Mouse (Mus musculus) right cerebral cortex, postnatal 4 days (tissue): ENCODE results near the gene Hoxa7.
A peak's percentile ranks its signal among the peaks of the same experiment; 100 is the strongest.

Source experiments
- DNase-seq: peaks from one replicate; pipeline ENCODE4 v3.0.0-alpha.2; 2022

Hoxa7 gene

GRCm38 (mm10) chr6:52191860-52192550 lies 29.6 kb downstream of the Hoxa7 start:
- peak; percentile 60 for DNase-seq

DNA sequence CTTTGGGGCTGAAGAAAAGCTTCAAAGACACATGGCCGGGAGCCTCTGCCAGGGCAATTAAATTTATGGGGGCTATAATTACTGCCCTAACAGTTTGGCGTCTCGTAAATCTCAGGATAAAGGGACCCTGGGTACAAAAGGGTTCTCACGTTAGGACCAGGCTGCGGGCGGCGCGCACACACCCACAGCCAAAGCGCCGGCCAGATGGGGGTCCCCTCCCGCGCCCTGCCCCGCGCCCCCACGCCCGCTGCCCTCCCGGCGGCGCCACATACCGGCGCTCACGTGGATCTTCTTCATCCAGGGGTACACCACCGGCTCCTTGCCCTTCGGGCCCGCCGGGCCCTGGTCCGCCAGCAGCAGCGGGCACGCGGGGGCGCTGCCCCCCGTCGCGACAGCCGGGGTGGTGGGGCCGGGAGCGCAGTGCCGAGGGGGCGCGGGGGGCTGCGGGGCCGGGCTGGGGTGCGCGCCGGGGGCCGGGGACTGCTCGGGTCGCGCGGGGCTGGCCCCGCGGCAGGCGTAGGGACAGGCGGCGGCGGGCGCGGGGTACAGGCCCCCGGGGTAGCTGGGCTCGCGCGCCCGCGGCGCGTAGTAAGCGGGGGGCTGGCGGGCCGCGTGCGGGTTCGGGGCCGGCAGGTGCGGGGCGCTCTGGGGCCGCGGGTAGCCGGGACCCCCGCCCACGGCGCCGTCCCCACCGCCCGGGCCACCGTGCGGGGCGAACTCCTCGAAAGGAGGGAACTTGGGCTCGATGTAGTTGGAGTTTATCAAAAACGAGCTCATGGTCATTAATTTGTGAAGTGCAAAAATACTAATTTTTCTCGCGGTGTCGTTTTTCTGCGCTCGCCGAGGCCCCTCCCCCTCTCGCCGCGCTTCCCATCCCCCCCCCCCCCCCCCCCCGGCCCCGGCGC lies 30.5 kb downstream of the Hoxa7 start, which contains the start of gene Hoxa4:
Gene Hoxa4 (minus strand): TSS at position 848 of the 905 bp plus-strand sequence.
- DNase-seq, result no peak

DNA sequence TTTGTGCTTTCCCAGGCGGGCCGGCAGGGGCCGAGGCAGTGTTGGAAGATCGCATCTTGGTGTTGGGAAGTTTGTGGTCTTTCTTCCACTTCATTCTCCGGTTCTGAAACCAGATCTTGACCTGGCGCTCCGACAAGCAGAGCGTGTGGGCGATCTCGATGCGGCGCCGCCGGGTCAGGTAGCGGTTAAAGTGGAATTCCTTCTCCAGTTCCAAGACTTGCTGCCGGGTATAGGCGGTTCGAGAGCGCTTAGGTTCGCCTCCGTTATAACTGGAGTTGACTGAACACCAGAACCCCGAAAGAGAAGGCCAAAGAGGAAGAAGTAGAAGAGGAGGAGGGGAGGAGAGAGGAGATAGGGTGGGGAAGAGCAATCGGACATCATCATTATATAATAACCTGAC lies 31.2 kb downstream of the Hoxa7 start:
- no peak for DNase-seq

DNA sequence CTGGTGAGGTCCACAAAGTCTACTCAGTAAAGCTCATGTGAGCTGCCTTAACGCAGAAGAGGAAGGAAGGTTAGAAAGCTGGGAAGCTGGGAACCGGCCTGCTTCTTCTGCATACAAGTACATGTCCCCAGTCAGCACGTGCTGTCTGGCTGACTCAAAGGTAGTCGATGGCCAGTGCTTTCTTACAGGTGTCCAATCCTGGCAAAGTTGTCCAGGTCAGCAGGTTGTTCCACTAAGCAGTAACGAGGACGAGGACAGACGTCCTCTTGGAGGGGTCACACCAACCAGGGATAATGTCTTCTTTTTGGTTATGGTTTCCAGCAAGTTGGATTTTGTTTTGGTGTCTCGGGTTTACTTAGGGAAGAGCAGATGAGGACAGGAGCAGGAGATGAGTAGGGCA lies 31.7 kb downstream of the Hoxa7 start:
- no peak for DNase-seq

- DNase-seq, result no peak
These were observed 32.5 kb downstream of the Hoxa7 start for GRCm38 (mm10) chr6:52189172-52189591.

DNA sequence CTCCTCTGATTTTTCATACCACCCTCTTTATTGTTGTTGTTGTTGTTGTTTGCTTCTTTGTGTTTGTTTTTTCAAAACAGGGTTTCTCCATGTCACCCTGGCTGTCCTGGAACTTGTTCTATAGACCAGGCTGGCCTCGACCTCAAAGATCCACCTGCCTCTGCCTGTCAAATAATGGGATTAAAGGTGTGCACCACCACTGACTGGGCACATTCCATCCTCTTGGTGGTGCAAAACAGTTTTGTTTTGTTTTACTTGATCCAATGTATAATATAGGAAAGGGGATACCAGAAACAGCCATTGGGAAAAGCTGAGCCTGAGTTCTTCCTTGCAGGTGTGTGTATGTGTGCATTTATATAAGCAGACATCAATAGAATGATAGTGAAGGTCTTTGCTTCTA lies 35.2 kb downstream of the Hoxa7 start:
- no peak for DNase-seq

GRCm38 (mm10) chr6:52185834-52186233 lies 35.8 kb downstream of the Hoxa7 start:
- DNase-seq, result no peak

GRCm38 (mm10) chr6:52185222-52185621 lies 36.4 kb downstream of the Hoxa7 start:
- DNase-seq, result no peak

DNA sequence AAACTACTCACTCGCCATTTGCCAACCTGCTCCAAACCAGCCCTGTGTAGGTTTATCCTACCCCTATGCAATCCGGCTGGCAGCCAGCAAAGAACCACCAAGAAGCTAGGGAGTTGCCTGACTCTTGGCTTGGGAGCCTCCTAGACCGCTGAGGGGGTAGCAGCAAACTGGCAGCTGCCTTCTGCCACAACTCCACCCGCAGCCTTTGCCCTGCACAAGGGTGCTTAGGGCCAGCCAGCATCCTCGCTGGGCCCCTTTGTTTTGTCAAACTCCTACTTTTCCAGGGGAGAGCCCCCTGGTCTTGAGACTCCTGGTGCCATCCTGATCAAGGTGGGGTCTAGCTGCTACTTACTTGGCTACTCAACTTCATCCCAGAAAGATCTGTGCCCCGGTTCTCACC lies 37.0 kb downstream of the Hoxa7 start:
- no peak for DNase-seq

DNA sequence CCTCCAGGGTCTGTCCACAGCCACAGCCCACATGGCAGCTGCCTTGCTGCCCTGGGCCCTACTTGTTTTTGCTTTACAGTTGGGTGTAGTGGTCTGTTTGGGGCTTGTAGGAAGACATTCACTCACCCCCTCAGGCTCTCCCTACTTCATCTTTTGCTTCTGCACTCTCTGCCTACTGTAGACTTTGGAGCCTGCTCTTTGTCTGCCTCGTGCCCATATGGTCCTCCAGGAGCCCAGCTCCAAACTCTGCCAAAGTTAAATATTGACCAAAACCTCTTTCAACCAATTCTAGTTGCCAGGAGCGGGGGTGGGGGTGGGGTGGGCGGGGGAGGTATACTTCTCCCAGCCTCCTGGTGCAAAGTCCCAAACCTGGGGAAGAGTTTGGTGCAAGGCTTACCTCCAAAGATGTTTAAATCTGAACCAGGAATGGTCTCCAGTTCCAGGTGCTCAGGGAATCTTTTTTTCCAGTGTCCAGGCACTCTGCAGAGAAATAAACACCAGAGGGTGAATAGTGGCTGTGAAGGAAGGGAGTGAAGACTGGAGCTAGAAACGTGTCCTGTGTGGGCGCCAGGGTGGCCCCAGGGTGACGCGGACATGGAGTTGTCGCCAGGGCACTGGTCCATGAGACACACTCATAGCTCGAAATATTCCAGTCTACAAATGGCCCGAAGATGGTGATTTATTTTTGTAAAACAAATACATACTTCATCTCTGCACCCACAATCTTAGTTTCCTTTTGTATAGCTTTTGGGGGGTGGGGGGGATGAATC lies 38.2 kb downstream of the Hoxa7 start:
- no peak for DNase-seq

DNA sequence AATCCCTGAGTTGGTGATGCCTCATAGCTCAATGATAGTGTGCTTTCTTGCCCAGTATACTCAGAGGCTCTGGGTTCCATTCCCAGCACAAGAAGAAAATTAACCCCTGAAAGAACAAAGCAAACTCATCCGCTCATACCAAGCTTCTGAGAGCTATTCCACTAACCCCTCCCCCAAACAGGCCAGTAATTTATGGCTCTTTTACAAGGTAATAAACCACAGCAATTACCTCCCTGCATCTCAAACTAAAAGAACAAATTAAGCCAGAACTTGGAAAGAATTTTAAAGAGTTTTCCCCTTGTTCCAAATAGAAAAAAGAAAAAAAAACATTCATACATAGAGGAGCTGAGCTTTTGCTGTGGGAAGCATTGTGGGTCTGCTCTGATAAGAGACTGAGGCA lies 38.9 kb downstream of the Hoxa7 start:
- no peak for DNase-seq

DNA sequence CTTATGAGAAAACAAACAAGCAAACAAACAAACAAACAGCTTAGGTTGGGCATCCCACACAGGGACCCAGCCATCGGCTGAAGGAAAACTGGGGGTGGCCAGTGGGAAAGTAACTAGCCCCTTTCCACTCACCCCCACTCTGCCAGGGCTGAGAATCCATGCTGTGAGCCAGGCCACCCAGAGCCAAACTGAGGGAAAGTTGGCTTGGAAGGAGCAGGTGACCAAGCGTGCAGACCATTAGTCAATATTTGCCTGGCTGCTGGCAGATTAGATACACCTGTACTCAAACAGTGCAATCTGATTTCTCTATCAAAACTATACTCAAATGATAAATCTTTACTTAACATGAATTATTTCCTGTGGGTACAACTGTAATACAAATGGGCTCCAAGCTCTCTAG lies 39.6 kb downstream of the Hoxa7 start:
- no peak for DNase-seq

GRCm38 (mm10) chr6:52180726-52181125 lies 40.9 kb downstream of the Hoxa7 start:
- DNase-seq, result no peak

DNA sequence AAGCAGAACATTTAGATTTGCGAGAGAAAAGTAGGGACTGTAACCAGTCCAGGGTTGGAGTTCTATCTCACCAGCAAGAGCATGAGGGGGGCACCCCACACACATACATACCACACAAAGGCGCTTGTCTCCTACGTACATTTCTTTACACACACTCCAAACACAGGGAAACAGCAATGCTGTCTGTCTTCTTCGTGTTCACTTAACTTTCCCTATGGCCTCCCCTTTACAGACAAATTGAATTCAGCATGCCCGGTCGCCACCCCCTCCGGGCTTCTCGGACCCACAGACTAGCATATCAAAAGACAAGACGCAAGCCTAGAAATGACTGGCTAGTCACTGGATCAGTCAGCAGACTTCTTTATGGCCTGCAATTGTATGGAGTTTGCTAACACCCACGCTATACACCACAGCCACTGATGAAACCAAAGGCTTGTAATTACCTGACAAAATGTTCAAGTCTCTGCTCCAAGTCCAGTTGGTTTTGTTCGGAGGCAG lies 41.4 kb downstream of the Hoxa7 start:
- no peak for DNase-seq

DNA sequence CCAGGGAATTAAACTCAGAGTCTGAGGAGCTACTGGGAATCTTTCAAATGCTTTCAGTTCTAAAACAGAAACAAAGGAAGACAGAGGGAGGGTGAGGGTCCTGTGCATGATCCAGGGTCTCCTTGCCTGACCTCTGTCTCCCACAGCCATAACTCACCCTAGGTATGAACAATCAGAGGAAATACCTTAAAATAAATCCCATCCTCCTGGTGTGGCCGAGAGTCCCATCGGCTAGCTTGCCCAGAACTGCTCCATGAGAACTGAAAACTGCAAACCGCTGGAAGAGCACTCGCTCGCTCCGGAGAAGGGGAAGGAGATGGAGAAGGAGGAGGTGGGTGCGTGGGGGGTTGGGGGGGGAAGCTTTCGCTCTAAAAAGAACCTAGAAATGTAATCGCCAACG lies 42.0 kb downstream of the Hoxa7 start:
- no peak for DNase-seq

DNA sequence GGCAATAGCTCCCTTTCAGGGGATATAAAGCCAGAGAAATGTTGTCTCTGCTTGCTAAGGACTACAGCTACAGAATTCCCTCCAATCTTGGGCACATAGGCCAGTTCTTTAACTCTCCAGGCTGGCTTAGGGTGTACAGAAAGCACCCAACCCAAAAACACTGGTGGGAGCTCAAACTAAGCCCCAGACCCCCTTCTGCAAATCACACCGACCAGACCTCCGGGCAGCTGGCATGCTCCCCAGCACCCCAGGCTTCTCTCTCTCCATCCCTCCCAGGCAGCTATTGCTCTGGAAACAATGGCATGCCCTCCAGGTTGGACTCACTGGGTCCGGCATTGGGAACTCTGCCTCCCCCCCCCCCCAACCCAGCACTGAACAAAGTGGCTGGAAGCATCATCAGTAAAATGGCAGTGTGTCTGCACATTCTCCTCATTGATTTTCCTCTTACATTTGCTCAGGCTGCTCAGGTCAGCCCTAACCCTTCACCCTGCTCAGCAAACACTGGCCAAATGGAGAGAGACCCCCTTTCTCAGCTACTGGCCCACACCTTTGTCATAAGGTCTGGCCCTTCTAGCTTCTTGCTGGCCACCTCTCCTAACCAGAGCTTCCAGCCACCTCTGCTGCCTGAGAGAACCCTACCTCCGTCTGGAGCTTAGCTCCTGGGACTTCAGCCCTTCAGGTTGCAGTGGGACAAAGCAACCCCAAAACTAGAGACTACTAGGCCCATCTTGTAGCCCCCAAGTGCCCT lies 42.6 kb downstream of the Hoxa7 start:
- DNase-seq, result no peak

- no peak for DNase-seq
These were observed 43.8 kb downstream of the Hoxa7 start for GRCm38 (mm10) chr6:52177806-52178205.

DNA sequence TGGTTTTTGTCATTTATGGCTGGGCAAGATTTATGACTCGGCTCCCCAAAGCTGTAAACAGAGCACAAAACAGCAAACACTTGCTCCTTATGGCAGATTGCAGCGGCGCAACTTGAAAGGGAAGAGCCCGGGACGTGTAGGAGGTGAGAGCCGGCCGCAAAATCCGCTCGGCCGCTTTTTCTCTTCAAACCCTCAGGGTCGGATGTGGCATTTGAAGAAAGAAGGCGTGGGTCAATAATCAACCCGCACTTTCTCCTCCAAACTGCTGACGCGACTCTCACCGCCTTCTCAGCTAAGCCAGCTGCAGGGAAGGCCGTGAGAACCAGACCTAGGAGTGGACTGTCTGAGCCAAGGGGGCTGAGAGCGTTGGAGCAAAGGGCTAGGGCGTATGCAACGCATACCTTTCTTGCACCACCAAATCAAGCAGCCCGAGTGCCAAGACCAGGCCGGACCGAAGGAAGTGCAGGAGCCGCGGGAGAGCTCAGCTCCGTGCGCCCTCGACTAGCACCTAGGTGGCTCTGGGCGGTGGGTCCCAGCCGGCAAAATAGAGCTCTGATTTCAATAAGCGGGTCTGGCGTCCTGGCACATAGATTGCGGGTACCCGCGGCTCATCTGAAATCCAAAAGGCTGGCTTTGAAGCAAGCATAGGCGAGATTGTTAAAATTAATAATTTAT lies 44.5 kb downstream of the Hoxa7 start, which contains the start of gene 5730596B20Rik:
Gene 5730596B20Rik (plus strand): TSS at position 438 of the 675 bp plus-strand sequence.
- DNase-seq, result no peak

DNA sequence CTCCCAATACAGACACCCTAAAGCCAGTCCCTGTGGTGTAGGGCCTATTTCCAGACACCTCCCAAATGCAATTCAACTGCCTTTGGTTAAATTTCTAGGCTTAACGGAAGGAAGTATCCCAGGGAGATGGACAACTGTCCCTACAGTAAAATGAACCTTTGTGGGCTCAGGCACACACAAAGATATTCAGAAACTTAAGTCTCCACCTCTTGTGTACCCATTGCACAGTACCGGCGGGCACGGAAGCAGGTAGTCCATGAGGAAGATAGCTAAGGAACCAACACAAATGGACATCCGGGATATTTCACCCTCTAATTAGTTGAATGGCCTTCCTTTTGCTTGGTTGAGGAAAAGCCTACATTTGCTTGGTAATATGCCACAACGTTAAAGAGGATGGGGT lies 45.3 kb downstream of the Hoxa7 start:
- DNase-seq, result no peak

GRCm38 (mm10) chr6:52175864-52176263 lies 45.8 kb downstream of the Hoxa7 start:
- DNase-seq, result no peak

DNA sequence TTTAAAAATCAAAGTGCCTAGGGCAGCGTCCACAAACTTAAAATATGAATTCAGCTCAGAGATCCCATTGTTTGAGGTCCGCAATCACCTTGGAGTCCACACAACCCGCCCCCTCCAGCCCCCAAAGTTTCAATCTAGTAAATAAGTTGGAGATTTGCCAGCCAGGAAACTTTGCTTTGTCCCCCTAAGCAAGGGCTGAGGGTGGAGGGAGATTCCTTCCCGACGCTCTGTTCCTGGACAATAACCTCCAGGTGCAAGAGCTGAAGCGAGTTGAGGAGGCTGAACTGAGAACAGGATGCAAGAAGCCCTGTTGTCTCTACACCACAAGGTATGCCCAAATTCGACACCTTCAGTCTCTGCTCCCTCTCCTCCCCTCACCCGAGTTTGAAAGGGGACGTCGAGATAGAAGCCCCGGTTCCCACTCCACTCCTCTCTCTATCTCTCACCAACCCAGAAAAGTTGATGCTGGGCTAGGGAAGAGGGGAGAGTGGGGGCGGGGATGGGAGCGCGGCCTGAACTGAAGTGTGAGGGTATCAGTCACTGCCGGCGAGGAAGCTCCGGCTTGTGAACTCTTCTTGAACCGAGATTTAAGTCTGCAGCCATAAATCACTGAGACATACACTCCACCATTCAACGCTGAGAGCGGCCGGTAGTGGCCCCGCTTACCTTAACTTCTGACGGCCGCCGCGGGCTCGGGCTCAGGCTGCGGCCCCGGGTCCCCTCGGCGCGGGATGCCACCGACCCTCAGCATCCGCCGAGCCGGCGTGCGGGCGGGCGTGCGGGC lies 46.5 kb downstream of the Hoxa7 start:
- no peak for DNase-seq
